Mouse (Mus musculus): ENCODE results near the gene Pirb. TPM values are rescaled to one million over a fixed set of nuclear protein-coding genes. Genes with fewer than 3 reads are reported as not detected.
A peak's percentile ranks its signal among the peaks of the same experiment; 100 is the strongest.

Gene Pirb
- total and polyA plus RNA-seq, 3 experiments = 0.12 to 0.56 TPM; not detected in 1

- no peak for TF ChIP-seq E2F4 (IDR thresholded peaks at IDR 0.05; ENCODE audit: borderline replicate concordance, low read depth, low read length)
- peak; percentile 35; the same call in 1 of the 2 replicates for TF ChIP-seq ELF1 (IDR thresholded peaks at IDR 0.05; ENCODE audit: low read depth, low read length)
These were observed 45.5 kb downstream of the Pirb start (continued) for GRCm38 (mm10) chr7:3674507-3675227.

- no peaks in the 10 kb centered on the region for H3K9me3 ChIP-seq (replicated peaks; ENCODE audit: insufficient read depth, low read length)
- peaks cover 0 to 8% of the 10 kb centered on the region in 2 experiments; a peak in 2 of 4 replicates for H3K4me1 ChIP-seq (ENCODE audit: control insufficient read depth in 1 of 2, insufficient read depth in 2 of 2, low read length in 2 of 2)
- peaks cover 14% of the 10 kb centered on the region for H3K79me2 ChIP-seq (ENCODE audit: control insufficient read depth, insufficient read depth, low read length, poor library complexity)
- no peaks in the 10 kb centered on the region for H3K27me3 ChIP-seq (ENCODE audit: control insufficient read depth in 1 of 2, insufficient read depth in 2 of 2, low read length in 2 of 2)
- H3K36me3 ChIP-seq (ENCODE audit: control insufficient read depth in 1 of 2, insufficient read depth in 2 of 2, low read length in 2 of 2) = peaks cover 1 to 6% of the 10 kb centered on the region in 2 experiments; a peak in 3 of 4 replicates
- DNase-seq (ENCODE audit: low read depth, low spot score) = peak; percentile 86
- TF ChIP-seq TBP (IDR thresholded peaks at IDR 0.05; ENCODE audit: low read depth, low read length) (peak; percentile 72; the same call in 1 of the 2 replicates), MEF2A (IDR thresholded peaks at IDR 0.05; ENCODE audit: extremely low read depth, insufficient replicate concordance, low read depth, low read length, poor library complexity, severe bottlenecking) (no peak), SIN3A (IDR thresholded peaks at IDR 0.05; ENCODE audit: low read length) (peak; percentile 45), MXI1 (IDR thresholded peaks at IDR 0.05; ENCODE audit: low read depth, low read length) (peak; percentile 17), TCF12 (IDR thresholded peaks at IDR 0.05; ENCODE audit: low read depth, low read length) (no peak), BHLHE40 (IDR thresholded peaks at IDR 0.05; ENCODE audit: borderline replicate concordance, low read depth, low read length) (no peak), GABPA (IDR thresholded peaks at IDR 0.05; ENCODE audit: low read depth, low read length) (no peak), SMC3 (IDR thresholded peaks at IDR 0.05; ENCODE audit: low read depth, low read length) (no peak; the same call in 1 of the 2 replicates), EP300 (IDR thresholded peaks at IDR 0.05; ENCODE audit: low read depth in 1 of 2, low read length in 2 of 2) (no peak; a peak in 1 of 4 replicates), POLR2A (IDR thresholded peaks at IDR 0.05; ENCODE audit: control insufficient read depth in 1 of 2, insufficient read depth in 1 of 2, low read depth in 1 of 2, low read length in 2 of 2, poor library complexity in 1 of 2) (peak; percentile 40 to 64; a peak in 3 of 4 replicates), HCFC1 (IDR thresholded peaks at IDR 0.05; ENCODE audit: low read depth, low read length) (peak; percentile 42; the same call in 1 of the 2 replicates), GATA1 (IDR thresholded peaks at IDR 0.05; ENCODE audit: low read depth, low read length) (peak; percentile 76), ZMIZ1 (IDR thresholded peaks at IDR 0.05; ENCODE audit: low read depth, low read length) (0 out of 2 replicates have a peak, but pooled peaks have one; percentile 39), NELFE (IDR thresholded peaks at IDR 0.05; ENCODE audit: low read depth, low read length) (peak; percentile 63), JUND (IDR thresholded peaks at IDR 0.05; ENCODE audit: low read depth, low read length) (no peak), KAT2A (conservative IDR thresholded peaks at IDR 0.05; ENCODE audit: low read depth, low read length) (no peak), ETS1 (IDR thresholded peaks at IDR 0.05; ENCODE audit: low read depth, low read length) (0 out of 2 replicates have a peak, but pooled peaks have one; percentile 8), CHD1 (IDR thresholded peaks at IDR 0.05; ENCODE audit: low read depth, low read length) (no peak; the same call in 1 of the 2 replicates), ELF1 (IDR thresholded peaks at IDR 0.05; ENCODE audit: low read depth, low read length) (0 out of 2 replicates have a peak, but pooled peaks have one; percentile 15), USF2 (IDR thresholded peaks at IDR 0.05; ENCODE audit: borderline replicate concordance in 1 of 2, insufficient read depth in 1 of 2, low read depth in 1 of 2, low read length in 2 of 2) (no peak), MYC (IDR thresholded peaks at IDR 0.05; ENCODE audit: low read depth, low read length) (0 out of 2 replicates have a peak, but pooled peaks have one; percentile 42), RCOR1 (IDR thresholded peaks at IDR 0.05; ENCODE audit: low read depth, low read length) (no peak), TAL1 (IDR thresholded peaks at IDR 0.05; ENCODE audit: low read length) (no peak), POLR2AphosphoS5 (IDR thresholded peaks at IDR 0.05; ENCODE audit: borderline replicate concordance, low read depth, low read length) (no peak), ZC3H11A (IDR thresholded peaks at IDR 0.05; ENCODE audit: low read depth, low read length) (no peak), CTCF (IDR thresholded peaks at IDR 0.05 in 2 of 3, conservative IDR thresholded peaks at IDR 0.05 in 1 of 3; ENCODE audit: control insufficient read depth in 1 of 3, insufficient read depth in 1 of 3, low read depth in 2 of 3, low read length in 3 of 3, poor library complexity in 1 of 3, severe bottlenecking in 1 of 3) (peak; percentile 25 to 46 (median 40); a peak in 5 of 6 replicates), POLR2AphosphoS2 (IDR thresholded peaks at IDR 0.05; ENCODE audit: low read length) (peak; percentile 58; the same call in 1 of the 2 replicates), MAZ (IDR thresholded peaks at IDR 0.05; ENCODE audit: low read depth, low read length) (no peak; the same call in 1 of the 2 replicates)
- peak overlapping the region; percentile 86 for H3K27ac ChIP-seq (ENCODE audit: control insufficient read depth, low read depth, low read length)
- peak overlapping the region; percentile 62 to 69 for H3K4me3 ChIP-seq (ENCODE audit: control insufficient read depth in 1 of 2, insufficient read depth in 1 of 2, low read depth in 2 of 2, low read length in 2 of 2)
- H3K9ac ChIP-seq (ENCODE audit: control insufficient read depth, low read depth, low read length, poor library complexity, severe bottlenecking) = peak overlapping the region; percentile 66
These were observed 53.2 kb downstream of the Pirb start for GRCm38 (mm10) chr7:3666921-3667391.

Measured in MEL (cell line).